Mouse (Mus musculus) right cerebral cortex, adult 18-20 months (tissue): ENCODE results near the gene Arhgap23.
A peak's percentile ranks its signal among the peaks of the same experiment; 100 is the strongest.

Experiments
- DNase-seq: peaks from one replicate; pipeline ENCODE4 v3.0.0; 2022; ENCODE audit warnings: mixed read lengths

Gene Arhgap23

DNA sequence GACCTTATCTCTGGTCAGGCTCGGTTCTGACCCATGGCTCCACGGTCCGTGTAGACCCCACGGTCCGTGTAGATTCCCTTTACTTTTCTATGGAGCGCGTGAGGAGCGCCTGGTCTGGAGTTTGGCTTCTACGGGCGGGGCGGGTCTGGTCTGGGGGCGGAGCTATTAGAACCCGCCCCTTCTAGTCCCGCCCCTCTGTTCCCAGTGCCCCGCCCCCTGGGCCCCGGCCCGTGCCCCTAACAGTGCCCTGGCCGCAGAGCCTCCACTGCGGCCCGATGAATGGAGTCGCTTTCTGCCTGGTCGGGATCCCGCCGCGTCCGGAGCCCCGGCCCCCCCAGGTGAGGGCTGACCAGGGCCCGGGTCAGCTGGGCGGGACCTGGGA is at the start of gene Arhgap23:
TSS of gene Arhgap23 (plus strand) at position 204 of the 382 bp plus-strand sequence.
- DNase-seq: no peak

DNA sequence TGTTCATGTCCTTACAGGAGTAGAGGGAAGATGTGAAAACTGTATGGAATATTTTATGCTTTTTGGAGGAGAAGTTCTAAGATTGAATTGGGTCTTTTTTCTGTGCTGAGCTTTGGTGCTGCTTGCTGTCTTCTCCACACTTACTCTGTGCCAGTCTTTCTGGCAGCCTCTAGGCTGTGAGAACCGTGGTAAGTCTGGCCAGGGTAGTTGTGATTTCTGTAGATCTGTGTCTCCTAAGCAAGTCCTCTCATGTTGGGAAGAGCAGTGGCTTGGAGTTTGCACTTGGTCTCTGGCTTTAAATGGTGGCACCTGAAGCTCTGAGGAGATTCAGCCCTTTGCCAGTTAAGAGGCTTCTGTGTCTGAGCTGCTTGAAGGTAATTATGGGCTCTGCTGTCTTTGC is 49.8 kb upstream of the Arhgap23 start:
- DNase-seq: peak; percentile 33

DNA sequence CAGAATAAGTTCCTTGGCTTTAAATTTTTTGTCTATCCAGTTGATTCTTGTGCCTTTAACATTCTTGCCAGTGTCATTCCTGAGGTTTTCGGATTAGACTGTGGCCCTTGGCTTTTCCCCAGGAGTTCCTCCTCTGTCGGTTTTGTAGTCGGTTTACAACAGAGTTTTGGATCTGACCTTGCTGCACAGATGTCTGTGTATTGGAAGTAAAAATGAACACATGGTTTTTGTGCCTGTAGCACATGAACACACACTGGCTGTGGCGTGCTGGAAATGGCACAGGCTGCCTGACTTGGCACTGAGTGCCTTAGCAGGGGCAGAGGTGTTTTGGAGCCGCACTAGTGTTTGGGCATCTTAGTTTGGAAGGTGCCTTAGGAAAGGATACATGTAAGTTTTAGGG is 46.8 kb upstream of the Arhgap23 start:
- no peak for DNase-seq

DNA sequence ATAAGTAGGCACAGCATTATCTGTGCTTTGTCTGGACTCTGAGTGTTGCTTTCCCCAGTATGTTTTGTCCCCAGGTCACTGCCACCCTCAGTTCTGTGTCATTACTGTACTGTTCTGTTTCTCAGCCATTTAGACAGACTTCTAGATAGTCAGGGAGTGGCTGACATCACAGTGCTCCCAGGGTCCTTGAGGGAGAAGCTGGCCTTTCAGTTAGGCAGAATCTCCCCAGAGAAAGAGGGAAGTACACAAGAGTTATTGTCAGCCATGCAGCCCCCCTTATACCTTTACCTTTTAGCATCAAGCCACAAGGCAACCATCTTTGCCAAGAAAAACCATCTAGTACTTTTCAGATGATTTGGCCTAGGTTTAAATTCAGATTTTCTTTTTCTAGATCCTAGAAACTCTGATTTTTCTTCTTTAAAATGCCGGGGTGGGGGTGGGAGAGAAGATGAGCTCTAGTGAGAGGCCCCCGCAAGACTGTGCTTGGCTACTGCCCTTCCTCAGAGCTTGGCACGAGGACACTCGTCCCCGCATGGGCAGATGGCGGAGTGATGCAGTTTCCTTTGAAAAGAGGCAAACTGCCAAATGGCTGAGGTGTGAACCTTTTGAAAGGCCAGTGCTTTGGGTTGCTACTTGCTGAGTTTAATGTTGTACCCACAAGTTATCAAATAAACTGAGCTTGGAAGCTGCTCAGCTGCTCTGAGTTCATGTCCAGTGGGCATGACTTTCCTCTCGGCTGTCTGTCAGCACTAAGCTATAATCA is 44.8 kb upstream of the Arhgap23 start:
- DNase-seq: peak; percentile 83

DNA sequence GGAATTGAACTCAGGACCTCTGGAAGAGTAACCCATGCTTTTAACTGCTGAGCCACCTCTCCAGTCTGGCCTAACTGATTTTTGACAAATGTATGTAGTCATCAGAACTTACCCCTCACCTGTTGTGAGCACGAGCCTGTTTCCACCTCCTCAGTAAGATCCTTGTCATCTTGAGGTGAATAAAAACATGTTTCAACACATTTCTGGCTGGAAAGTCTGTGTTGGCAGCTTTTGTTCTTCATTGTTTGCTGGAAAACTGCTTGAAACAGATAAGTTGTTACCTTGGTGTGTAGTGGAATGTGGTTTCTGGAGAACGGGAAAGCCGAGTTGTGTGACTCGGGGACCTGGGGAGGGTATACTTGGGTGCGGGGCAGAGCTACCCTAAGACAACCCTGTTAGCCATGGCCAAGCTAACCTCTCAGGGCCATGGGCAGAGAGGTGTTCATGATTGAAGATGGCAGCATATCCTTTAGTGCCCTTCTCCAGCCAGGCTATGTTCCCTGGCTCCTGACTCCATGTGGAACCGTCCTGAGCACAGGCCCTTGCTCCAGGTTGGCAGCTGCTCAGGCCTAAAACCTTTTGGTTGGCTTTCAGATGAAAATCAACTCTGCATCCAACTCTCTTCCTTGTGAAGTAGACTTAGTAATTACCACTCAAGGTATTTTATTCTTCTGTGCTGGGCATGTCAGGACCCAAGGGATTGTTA is 43.0 kb upstream of the Arhgap23 start:
- DNase-seq: no peak

DNA sequence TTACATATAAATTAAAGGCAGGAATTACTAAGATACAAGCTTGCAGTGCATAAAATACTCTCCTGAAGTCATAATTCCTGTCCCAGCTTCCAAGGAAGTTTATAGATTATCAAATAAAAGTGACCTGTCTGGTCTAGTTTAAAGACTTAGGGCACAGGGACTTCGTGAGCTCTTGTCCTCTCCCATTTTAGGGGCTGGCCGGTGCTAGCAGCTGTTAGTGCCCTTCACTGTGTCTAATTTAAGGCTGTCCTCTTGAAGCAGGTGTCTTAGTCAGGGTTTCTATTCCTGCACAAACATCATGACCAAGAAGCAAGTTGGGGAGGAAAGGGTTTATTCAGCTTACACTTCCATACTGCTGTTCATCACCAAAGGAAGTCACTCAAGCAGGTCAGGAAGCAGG is 41.9 kb upstream of the Arhgap23 start:
- no peak for DNase-seq

DNA sequence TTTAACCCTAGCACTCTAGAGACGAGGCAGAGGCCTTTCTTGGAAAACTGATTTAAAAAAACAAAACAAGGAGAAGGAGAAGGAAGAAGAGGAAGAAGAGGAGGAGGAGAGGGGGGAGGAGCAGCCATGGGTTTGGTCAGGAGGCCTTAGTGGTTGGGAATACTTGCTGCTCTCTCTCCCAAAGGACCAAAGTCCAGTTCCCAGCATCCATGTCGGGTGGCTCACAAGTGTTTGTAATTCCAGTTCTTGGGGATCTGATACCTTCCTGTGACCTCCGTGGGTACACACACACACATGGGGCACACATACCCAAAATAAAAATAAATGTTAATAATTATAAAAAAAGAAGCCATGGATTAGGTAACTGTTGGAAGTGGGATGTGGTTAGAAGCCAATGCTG is 35.3 kb upstream of the Arhgap23 start:
- DNase-seq: no peak

DNA sequence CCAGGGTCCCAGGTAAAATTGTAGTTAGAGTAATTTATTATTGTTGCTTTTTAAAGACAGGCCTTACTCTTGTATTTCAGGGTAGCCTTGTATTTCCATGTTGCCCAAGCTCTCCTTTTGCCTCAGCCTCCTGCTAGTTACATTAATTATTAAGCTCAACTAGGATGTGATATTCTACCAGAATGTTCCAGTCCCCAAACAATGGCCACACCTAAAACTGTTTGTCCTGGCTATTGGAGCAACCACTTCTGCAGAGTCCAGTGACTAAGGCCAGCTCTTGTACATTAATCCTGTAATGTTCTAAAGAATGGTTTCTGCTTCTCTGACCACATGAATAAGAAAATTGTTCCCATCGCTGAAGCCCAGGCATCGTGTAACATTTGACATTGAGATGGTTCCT is 32.3 kb upstream of the Arhgap23 start:
- DNase-seq: no peak

DNA sequence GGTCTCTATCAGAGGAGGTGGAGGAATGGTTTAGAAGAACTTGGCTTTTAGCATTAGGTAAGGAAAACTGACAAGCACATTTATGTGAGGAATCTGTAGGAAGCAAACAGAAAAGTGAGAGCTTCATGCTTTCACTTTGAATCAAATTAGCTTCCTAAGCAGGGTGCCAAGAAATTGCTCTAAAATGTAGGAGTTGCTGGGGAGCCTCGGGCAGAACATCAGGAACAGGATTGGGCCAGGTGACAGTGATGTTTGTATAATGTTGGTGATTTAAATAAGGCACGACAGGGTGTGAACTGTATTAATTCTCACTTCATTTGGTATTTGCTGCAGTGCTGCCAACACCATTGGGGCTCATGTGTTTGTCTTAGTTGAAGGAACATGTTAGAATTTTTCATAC is 31.6 kb upstream of the Arhgap23 start:
- DNase-seq: peak; percentile 51

DNA sequence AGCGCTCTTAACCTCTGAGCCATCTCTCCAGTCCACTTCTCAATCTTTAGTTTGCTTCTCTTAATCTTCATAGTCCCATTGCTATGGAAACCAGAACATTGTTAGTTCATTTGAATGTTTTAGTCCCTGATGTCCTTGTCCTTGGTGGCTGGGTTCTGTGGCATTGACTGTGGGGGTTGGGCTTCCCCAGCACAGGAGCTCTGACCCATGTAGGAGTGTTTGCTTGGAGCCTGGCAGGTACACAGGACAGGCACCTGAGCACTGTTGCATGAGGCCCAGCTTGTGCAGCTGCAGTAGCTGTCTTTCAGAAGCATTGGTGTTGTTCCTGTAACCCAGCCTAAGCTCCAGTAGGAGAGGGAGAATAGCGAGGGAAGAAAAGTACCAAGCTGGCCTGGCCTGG is 27.5 kb upstream of the Arhgap23 start:
- no peak for DNase-seq

DNA sequence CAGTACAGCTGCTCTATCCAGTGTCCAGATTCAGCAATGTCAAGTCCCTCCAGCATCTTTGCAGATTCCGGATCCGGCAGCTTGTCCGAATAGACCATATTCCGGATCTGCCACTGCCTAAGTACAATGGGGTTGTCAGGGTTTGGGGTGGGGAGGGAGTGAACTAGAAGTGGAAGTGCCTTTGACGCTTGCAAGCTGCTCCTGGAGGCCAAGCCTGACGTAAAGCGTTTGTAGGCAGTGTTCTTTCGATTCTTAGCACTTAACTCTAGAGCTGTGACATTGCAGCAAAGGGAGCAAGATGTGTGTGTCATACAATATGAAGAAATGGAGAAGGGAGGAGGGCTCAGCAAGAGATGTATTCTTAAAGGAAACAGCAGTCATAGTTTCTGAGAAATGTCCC is 26.2 kb upstream of the Arhgap23 start:
- DNase-seq: no peak

DNA sequence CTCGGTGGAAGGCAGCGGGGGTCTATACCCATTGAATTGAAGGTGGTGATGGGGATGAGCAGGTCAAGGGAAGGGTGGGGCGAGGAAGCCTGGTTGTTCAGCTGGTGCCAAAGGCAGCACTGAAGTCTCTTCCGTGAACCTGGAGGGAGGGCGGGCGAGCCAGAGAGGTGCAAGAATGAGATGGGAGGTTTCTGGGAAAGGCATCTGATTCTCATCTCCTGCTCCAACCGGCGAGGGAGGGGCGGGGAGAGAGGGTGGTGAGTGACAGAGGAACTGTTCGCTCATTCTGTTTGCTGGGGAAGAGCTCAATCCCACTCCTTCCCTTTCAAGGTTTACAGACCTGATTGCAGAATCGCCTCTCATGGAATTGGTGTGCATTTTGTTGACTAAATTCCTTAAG is 21.7 kb upstream of the Arhgap23 start:
- peak; percentile 67 for DNase-seq

DNA sequence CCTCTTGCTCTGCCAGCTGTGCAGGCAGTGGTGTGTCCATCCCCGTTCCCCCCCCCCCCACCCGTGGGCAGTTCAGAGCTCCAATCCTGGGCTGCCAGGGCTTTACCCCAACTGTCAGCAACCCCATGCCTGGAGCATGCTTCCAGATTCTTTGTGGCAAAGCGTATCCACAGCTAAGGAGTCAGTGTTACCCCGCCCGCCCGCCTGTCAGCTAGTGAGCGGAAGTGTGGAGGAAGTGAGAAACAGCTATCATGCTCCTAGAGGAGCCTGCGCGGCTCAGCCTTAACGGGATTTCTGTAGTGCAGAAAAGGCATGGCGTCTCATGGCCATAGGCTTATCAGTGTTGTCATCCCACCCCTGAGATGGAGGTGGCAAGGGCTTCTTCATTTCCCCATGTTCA is 21.2 kb upstream of the Arhgap23 start:
- peak; percentile 90 for DNase-seq

DNA sequence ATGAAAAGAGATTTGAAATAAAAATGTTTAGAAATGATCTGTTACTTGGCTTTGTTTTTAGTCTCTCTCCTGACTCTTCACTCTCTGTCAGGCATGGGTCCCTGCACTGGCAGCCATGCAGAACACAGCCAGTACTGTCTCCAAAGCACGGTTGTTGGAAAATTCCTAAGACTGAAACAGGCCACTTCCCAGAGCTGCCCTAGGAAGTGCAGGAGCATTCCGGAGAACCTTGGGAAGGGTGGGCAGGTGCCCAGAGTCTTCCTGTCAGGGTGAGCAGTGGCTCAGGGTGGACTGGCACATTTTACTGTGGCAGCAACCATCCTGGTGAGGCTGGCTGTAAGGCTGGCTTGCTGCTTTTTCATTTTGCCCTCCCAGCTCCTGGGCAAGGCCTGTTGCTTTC is 16.8 kb upstream of the Arhgap23 start:
- DNase-seq: no peak

DNA sequence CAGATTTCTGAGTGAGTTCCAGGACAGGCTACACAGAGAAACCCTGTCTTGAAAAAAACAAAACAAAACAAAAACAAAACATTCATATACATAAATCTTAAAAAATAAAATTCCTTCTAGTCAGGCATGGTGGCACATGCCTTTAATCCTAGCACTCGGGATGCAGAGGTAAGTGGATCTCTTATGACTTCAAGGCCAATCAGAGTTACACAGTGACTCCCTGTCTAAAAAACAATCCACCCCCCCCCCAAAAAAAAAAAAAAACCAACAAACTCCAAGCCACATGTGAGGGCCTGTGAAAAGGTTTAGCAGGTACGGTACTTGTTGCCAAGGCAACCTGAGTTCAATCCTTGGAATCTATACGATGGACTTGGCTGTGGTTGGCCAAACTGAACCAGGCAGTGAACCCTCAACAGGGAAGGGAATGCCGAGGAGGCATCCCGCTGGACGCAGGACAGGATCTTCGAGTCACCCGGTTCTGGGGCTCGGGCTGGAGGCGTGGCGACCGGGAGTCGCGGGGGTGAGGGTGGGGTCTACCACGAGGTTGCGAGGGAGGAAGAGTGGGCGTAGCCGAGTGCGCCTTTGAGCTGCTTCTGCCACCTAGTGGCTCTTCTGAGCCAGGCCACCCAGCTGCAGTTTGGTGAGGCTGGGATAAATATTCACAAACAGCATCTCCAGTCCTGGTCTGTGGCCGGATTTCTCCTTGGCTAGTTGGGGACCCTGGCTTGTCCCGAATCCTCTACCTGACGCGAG is 15.2 kb upstream of the Arhgap23 start:
- DNase-seq: peak; percentile 86

DNA sequence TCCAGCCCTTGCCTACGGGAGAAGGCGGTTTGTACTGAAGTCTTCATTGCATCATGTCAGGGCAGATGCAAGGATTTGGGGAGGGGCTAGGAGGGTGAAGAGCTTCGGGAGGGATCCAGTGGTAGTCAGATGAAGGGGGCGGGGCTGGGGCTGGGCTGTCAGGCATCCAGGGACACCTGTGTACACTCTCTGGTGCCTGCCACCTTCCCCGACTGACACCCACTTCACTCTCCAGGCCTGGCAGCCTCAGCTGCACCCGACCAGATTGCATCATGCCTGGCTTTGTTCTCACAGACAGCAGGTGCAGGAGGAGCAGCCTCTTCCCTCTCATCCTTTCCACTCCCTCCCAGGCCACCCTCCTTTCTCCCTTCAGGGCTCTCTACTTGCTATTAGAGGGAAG is 14.3 kb upstream of the Arhgap23 start:
- DNase-seq: peak; percentile 80

DNA sequence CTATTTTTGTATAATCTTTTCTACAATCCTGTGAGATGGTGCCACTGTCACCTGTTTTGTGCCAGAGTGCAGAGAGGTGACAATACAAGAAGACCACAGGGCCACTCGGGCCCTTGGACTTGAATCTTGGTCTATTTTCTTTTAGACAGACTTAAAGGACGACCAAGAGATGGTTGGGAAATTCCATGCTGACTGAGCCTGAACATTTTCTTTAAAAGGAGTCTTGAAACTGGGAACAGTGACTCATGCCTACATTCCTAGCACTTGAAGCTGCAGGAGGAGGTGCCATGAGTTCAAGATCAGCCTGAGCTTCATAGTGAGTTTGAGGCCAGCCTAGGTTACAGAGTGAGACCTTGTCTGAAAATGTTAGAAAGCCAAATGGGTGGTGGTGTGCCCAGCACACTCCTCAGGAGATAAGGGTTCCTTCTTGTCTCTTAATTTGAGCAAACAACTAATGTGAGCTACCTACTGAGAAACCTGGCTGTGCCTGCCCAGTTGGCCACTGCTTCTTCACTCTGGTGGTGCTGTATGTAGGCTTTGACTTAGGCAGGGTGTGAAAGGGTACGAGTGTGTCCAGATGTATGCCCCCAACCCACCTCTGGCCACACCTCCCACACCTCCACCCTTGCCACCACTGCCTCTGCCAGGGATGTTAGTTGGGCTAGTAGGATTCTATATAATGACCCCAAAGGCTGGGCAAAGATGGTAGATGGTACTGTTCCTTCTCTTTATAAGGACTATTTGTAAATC is 13.5 kb upstream of the Arhgap23 start:
- DNase-seq: no peak

DNA sequence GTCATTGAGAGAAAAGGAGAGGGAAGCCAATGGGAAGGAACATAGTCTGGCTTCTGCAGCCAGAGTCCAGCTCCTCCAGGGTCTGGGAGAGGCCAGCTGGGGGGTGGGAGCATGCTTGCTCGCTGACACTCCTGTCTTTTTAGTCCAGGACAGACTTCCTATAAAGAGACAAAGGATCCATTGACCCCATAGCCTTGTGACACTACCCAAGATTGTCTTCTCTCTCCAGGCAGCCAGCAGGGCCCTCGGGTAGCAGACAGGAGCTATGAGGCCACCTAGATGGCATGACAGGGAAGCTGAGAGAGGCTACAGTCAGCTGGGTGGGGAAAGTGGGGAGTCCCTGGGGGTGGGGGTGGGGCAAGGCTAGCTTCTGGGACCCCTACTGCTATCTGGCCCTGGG is 12.6 kb upstream of the Arhgap23 start:
- DNase-seq: no peak

DNA sequence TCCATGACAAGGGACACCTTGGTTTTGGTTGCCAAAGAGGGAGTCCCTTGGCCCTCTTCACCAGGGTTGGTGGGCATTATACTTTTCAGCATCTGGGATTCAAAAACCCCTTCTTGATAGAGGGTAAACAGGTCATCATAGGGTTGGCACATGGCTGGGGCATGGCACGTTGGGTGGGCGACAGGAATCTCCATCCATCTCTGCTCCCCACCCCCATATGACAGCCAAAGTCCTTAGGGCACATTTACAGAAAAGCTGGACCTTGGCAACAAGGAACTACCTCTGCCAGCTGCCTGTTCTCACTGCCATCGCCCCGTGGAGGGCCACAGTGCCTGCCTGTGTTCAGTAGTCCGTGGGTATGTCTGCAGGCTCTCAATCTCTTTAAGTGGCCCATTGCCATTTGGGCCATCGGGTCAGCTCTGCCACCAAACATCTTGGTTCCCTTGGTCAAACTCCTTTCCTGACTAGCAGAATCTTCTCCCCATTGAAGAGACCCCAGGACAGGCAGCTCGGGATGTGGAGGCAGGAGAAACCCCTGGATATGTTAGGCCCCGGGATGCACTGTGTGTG is 11.6 kb upstream of the Arhgap23 start:
- no peak for DNase-seq

DNA sequence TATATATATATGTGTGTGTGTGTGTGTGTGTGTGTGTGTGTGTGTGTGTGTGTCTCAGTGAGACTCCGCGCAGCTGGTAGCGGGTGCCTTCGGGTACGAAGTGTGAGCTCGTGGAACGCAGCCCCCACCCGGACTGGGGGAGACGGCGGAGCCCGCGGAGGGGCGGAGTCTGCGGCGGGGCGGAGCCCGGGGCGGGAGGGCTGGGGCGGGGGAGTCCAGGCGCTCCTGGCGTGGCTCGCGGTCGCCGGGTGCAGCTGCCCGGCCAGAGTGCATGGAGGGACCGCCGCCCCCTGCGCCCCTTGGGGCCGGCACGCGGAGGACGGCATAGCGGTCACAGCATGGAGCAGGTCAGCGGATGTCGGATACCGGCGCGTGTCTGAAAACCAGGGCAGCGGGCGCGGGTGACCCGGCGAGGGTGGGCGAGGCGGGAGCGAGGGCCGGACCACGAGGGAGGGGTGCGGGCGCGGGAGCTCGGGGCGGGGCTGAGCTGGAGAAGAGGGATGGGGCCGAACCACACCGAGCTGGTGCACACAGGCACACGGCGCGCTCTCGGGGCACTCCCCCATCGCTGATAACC is 11.1 kb upstream of the Arhgap23 start:
- peak; percentile 66 for DNase-seq

DNA sequence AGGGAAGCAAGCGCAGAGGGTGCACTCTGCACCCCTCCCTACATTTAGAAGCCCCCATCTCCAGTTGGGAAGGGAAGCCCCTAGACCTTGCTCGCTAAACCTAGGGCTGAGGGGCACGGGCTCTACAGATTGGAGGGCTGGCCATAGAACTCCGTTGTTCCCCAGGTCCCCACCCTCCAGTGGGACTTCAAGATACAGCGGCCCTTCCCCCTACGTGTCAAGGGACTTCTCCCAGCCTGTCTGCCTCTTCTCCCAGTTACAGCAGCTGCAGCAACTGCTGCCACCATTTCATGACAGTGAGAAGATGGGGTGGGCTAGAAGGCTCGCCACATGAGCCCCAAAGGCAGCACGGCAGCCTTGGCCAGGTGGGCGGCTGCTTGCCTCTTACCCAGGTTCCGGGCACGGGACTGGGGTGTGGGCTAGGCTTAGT is 10.6 kb upstream of the Arhgap23 start:
- DNase-seq: no peak
